Mouse (Mus musculus) NIH3T3 (cell line): ENCODE data around the gene Lpin2.
A peak's percentile ranks its signal among the peaks of the same experiment; 100 is the strongest.

Experiments
- DNase-seq: peaks from one replicate; pipeline ENCODE4 v3.0.0-alpha.2; 2012; ENCODE audit warnings: low read depth

Lpin2 gene

DNA sequence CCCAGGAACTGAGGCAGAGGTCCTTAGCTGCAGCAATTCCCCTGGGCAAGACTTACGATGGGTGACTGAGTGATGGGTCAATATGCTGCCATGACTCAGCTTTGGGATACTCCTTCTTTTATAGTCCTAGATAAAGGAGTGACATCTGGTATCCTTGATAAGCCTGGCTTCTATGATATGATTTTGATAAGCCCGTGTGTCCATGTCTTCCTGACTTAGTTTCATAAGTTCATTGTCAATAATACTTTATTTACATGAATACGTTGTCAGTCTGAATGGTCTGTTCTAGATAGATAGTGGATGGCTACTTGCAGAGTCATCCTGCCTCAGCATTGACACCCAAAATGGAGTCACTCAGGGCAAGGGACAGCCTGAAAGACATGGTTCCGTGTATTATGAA is 11.2 kb upstream of the Lpin2 start:
- DNase-seq: no peak

GRCm38 (mm10) chr17:71177336-71177735 is 5.0 kb upstream of the Lpin2 start:
- no peak for DNase-seq

DNA sequence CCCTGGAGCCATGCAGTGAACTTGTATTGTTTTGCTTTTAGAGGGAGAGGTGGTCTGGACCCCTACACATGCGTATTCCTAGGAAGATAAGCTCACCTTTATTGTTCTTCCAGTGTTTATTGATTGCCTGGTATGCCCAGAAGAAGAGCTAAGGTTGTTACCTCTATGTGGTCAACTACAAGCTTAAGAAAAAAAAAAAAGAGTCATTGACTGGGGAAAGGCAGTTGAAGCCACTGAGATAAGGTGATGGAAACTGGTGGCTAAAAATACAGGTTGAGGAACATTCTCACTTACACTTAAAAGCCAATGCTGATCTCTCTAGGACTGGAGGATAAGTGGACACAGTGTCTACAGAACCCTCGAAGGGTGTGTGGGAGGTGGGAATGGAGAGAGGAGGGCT is 4.4 kb upstream of the Lpin2 start:
- no peak for DNase-seq

- DNase-seq: no peak
Measured at GRCm38 (mm10) chr17:71178530-71179181, 3.7 kb upstream of the Lpin2 start.

DNA sequence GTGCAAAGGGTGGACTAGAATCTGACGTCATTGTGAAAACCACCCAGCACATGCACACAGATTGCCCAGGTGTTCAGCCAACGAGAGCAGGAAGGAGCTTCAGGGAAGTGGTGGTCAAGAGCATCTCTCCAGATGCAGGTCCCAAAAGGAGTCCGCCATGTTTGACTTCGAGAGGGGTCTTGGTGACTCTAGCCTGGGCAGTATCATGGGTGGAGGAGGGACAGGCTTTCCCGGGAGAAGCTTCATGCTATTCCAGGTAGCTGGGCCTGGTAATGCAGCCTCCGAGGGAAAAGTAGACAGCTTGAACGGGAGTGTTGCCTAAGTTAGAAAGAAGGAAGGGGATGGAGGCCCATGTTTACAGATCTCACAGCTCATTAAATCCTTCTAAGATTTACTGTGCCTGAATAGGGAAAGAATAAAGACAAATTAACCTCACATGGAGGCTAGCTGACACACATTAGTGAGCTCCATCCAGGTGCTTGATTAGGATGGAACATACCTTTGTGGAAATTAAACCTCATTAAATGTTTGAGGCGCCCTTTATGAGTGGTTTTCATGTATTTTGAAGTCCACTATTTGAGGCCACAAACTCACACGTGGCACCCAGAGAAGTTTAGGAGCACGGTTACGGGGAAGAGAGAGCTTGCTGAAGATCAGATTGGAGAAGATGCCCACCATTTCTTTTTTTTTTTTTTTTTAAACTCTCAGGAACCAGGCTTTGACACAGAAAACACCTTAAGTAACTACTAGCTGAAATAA is 2.6 kb upstream of the Lpin2 start:
- DNase-seq: no peak

GRCm38 (mm10) chr17:71180601-71181000 is 1.8 kb upstream of the Lpin2 start:
- DNase-seq: no peak

- peak; percentile 96 for DNase-seq
Measured at GRCm38 (mm10) chr17:71182871-71183656, 704 bp downstream of the Lpin2 start.

DNA sequence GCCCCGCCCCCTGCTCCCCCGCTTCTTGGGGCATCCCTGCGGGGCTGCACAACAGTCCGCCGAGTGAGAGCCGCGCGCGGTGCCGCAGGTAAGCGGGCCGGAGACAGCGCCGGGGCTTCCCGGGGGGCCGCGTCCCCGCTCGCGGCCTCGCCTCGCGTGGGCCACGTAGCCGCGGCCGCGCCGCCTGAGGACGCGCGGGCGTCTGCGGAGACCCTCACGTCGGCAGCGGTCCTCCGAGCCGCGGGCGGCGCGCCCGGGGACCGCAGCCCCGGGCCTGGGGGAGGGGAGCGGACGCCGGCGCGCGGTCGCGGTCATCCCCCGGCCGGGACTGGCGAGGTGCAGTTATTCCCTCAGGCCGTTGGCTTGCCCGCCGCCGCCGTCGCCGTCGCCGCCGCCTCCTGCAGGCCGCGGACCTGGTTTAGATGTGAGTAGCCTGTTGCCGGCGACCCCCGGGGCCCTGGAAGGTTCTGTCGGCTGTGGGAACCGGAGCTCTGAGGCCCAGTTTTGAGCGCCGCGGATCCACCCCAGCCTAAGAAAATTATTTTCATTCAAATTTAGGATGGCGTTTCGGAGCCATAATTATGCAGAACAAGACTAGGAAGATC is 1.4 kb downstream of the Lpin2 start:
- peak; percentile 50 for DNase-seq

DNA sequence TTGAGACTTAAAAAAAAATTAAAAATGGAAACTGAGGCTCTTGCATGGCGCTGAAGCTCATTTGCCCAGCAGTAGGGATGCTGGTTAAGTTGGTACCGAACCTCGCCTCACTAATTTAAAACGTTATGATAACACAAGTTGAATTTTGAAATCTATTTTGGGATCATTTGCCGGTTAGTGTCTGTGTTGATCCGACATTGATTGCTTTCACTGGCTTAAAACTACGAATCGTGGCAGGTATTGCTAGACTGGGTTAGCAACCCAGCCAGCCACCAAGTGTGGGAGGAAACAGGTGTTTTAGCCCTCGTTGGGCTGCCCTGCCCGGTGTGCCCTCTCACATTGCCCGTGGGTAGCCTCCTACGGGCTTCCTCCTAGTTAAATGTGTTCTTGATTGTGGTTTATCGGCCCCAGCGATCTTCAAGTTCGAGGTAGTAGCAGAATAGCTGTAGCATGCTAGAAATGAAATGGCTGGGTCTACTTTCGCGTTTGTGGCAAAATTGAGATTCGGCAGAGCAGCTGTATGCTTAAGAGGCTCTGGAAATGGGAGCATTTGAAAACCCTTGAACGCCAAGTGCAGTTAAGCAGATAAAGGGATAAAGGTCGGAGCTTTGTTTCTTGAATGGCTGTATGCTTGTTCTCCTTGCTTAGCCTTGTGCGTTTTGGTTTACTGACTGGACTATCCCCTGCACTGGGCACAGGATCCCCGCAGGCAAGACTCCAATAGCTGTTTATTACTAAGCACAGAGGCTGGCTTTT is 2.2 kb downstream of the Lpin2 start:
- DNase-seq: peak; percentile 44

DNA sequence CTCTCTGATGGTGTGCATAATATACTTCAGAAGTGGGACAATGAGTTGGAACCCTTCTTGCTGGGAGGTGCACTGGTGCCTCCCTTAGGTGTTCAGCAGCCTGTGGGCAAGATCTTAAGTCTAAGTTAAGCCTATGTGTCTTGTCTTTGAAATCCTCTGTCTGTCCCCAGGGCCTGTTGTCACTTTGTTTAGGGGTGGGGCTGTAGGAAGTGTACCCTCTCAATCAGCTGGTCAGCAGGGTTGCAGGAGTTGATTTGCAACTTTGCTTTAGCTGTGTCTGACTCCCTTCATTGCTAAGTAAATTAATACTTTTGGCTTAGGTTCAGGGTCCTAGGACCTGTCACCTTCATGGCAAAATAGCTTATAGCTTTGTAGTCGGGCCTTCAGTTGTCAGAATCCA is 3.0 kb downstream of the Lpin2 start:
- no peak for DNase-seq

- DNase-seq: no peak
Measured at GRCm38 (mm10) chr17:71190589-71190988, 8.2 kb downstream of the Lpin2 start.

GRCm38 (mm10) chr17:71191063-71191462 is 8.7 kb downstream of the Lpin2 start:
- DNase-seq: no peak

- DNase-seq: peak; percentile 65
Measured at GRCm38 (mm10) chr17:71191651-71192419, 9.5 kb downstream of the Lpin2 start.

DNA sequence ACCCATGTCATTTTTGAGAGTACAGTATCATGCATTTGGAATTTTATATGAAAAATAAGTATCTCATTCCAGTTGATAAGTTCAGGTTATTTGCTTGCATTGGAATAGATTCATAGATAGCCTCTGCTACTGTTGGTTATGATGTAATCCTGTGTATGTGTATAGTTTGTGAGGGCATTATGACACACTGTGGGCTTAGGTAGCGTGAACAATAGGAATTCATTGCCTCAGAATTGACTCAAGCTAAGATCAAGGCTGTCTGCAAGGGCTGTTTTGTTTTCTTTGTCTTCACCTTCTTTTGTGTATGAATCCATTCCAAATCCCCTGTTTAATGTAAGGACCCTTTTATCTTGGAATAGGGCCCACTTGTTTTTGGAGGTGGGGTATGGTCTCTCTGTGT is 10.7 kb downstream of the Lpin2 start:
- DNase-seq: no peak

GRCm38 (mm10) chr17:71193485-71193884 is 11.1 kb downstream of the Lpin2 start:
- peak; percentile 37 for DNase-seq

- DNase-seq: peak; percentile 47
Measured at GRCm38 (mm10) chr17:71194906-71195632, 12.7 kb downstream of the Lpin2 start.

- peak; percentile 77 for DNase-seq
Measured at GRCm38 (mm10) chr17:71195633-71196391, 13.5 kb downstream of the Lpin2 start.

DNA sequence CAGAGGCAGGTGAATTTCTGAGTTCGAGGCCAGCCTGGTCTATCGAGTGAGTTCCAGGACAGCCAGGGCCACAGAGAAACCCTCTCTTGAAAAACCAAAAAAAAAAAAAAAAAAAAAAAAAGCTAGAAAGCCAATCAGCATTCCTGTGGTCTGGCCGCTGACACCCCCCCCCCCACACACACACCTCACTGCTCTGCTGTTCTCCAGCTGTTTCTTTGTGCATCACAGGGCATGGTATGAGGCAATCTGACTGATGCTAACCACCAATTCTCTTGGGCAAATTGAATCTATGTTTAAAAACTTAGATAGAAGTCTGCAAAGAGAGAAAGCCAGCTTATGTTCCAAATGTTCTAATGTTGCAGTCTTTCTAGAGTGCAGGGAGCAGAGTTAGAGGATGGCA is 14.1 kb downstream of the Lpin2 start:
- DNase-seq: peak; percentile 80

DNA sequence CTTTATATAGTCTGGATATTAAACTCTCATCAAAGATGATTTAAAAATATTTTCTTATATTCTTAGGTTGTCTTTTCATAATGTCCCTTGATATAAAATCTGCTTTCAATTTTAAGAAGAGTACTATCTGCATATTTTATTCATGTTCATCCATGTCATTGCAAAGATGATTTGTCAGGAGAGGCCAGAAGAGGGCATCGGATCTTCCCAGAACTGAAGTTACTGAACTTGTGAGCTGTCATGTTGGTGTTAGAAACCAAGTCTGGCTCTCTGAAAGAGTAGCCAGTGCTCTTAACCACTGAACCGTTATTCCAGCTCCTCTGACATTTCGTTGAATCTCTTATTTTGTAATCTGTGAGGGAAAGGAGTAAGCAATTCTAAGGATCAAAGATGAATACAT is 17.0 kb downstream of the Lpin2 start:
- DNase-seq: no peak

DNA sequence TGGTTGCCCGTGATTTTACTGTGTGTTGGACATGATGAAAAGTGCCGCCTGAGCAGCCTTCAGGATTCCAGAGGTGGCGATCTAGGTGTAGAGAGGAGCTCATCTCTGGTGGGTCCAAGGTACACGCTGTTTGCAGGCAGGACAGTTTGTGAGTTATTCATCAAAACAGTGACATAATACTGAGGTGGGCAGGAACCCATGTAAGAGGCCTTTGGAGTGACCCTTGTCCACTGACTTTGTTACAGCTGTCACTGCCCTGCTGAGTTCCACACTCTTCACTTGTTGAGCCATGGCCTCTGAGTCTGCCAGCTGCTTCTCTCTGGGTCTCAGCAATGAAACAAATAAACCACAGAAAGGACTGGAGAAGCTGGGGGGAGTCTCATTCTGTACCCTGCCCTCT is 19.8 kb downstream of the Lpin2 start:
- DNase-seq: no peak
